Mouse (Mus musculus): Measurements from ENCODE around the gene Knl1. TPM values are rescaled to one million over a fixed set of nuclear protein-coding genes. Genes with fewer than 3 reads are reported as not detected.

Gene Knl1
- total and polyA plus RNA-seq, 3 experiments: 18.6 to 160 (median 23.2) TPM

- Histone ChIP-seq H3K36me3 (ENCODE audit: control insufficient read depth in 1 of 2, insufficient read depth in 2 of 2, low read length in 2 of 2) (peaks cover 2 to 4% of the 10 kb centered on the region in 2 experiments; a peak in 2 of 4 replicates), H3K27me3 (ENCODE audit: control insufficient read depth in 1 of 2, insufficient read depth in 2 of 2, low read length in 2 of 2) (no peaks in the 10 kb centered on the region), H3K9me3 (replicated peaks; ENCODE audit: insufficient read depth, low read length) (no peaks in the 10 kb centered on the region), H3K79me2 (ENCODE audit: control insufficient read depth, insufficient read depth, low read length, poor library complexity) (no peaks in the 10 kb centered on the region), H3K4me3 (ENCODE audit: control insufficient read depth in 1 of 2, insufficient read depth in 1 of 2, low read depth in 2 of 2, low read length in 2 of 2) (peak overlapping the region in 1 of 2 experiments; percentile 41; a peak in 2 of 4 replicates), H3K4me1 (ENCODE audit: control insufficient read depth in 1 of 2, insufficient read depth in 2 of 2, low read length in 2 of 2) (peaks cover 0 to 13% of the 10 kb centered on the region in 2 experiments; a peak in 2 of 4 replicates), H3K27ac (ENCODE audit: control insufficient read depth, low read depth, low read length) (no peak overlapping the region), H3K9ac (ENCODE audit: control insufficient read depth, low read depth, low read length, poor library complexity, severe bottlenecking) (no peak overlapping the region)
- peak; percentile 43 for DNase-seq (ENCODE audit: low read depth, low spot score)
- TF ChIP-seq E2F4 (IDR thresholded peaks at IDR 0.05; ENCODE audit: borderline replicate concordance, low read depth, low read length) (no peak), ETS1 (IDR thresholded peaks at IDR 0.05; ENCODE audit: low read depth, low read length) (no peak), CHD1 (IDR thresholded peaks at IDR 0.05; ENCODE audit: low read depth, low read length) (no peak), TBP (IDR thresholded peaks at IDR 0.05; ENCODE audit: low read depth, low read length) (no peak), ZC3H11A (IDR thresholded peaks at IDR 0.05; ENCODE audit: low read depth, low read length) (0 out of 2 replicates have a peak, but pooled peaks have one; percentile 1), CTCF (IDR thresholded peaks at IDR 0.05 in 2 of 3, conservative IDR thresholded peaks at IDR 0.05 in 1 of 3; ENCODE audit: control insufficient read depth in 1 of 3, insufficient read depth in 1 of 3, low read depth in 2 of 3, low read length in 3 of 3, poor library complexity in 1 of 3, severe bottlenecking in 1 of 3) (peak in 2 of 3 experiments; percentile 29 to 37; a peak in 4 of 6 replicates), SMC3 (IDR thresholded peaks at IDR 0.05; ENCODE audit: low read depth, low read length) (peak; percentile 29; the same call in 1 of the 2 replicates)
Observed at GRCm38 (mm10) chr2:119014989-119015388, 31.9 kb upstream of the Knl1 start.

GRCm38 (mm10) chr2:119015604-119016180 lies 31.2 kb upstream of the Knl1 start:
- peak overlapping the region; percentile 41 to 56 for H3K4me3 ChIP-seq (ENCODE audit: control insufficient read depth in 1 of 2, insufficient read depth in 1 of 2, low read depth in 2 of 2, low read length in 2 of 2)

More at GRCm38 (mm10) chr2:119015604-119016180, 31.2 kb upstream of the Knl1 start:
- Histone ChIP-seq H3K79me2 (ENCODE audit: control insufficient read depth, insufficient read depth, low read length, poor library complexity) (no peaks in the 10 kb centered on the region), H3K9me3 (replicated peaks; ENCODE audit: insufficient read depth, low read length) (no peaks in the 10 kb centered on the region), H3K9ac (ENCODE audit: control insufficient read depth, low read depth, low read length, poor library complexity, severe bottlenecking) (0 out of 2 replicates have a peak overlapping the region, but pooled peaks have one; percentile 13), H3K4me1 (ENCODE audit: control insufficient read depth in 1 of 2, insufficient read depth in 2 of 2, low read length in 2 of 2) (peaks cover 0 to 13% of the 10 kb centered on the region in 2 experiments; a peak in 2 of 4 replicates), H3K27me3 (ENCODE audit: control insufficient read depth in 1 of 2, insufficient read depth in 2 of 2, low read length in 2 of 2) (no peaks in the 10 kb centered on the region), H3K27ac (ENCODE audit: control insufficient read depth, low read depth, low read length) (peak overlapping the region; percentile 32), H3K36me3 (ENCODE audit: control insufficient read depth in 1 of 2, insufficient read depth in 2 of 2, low read length in 2 of 2) (peaks cover 2 to 4% of the 10 kb centered on the region in 2 experiments; a peak in 2 of 4 replicates)
- peak; percentile 80 for TF ChIP-seq GATA1 (IDR thresholded peaks at IDR 0.05; ENCODE audit: low read depth, low read length)
- TF ChIP-seq MAFK (IDR thresholded peaks at IDR 0.05; ENCODE audit: borderline replicate concordance, low read depth, low read length): 0 out of 2 replicates have a peak, but pooled peaks have one; percentile 10
- TF ChIP-seq GABPA (IDR thresholded peaks at IDR 0.05; ENCODE audit: low read depth, low read length): no peak
- peak; percentile 54; the same call in 1 of the 2 replicates for TF ChIP-seq ELF1 (IDR thresholded peaks at IDR 0.05; ENCODE audit: low read depth, low read length)
- 0 out of 2 replicates have a peak, but pooled peaks have one; percentile 9 for TF ChIP-seq SMC3 (IDR thresholded peaks at IDR 0.05; ENCODE audit: low read depth, low read length)
- TF ChIP-seq SIN3A (IDR thresholded peaks at IDR 0.05; ENCODE audit: low read length): 0 out of 2 replicates have a peak, but pooled peaks have one; percentile 29
- no peak for TF ChIP-seq USF2 (IDR thresholded peaks at IDR 0.05; ENCODE audit: borderline replicate concordance in 1 of 2, insufficient read depth in 1 of 2, low read depth in 1 of 2, low read length in 2 of 2)
- peak; percentile 81 for TF ChIP-seq ETS1 (IDR thresholded peaks at IDR 0.05; ENCODE audit: low read depth, low read length)
- no peak for TF ChIP-seq MAX (IDR thresholded peaks at IDR 0.05; ENCODE audit: low read length)
- TF ChIP-seq TBP (IDR thresholded peaks at IDR 0.05; ENCODE audit: low read depth, low read length): peak; percentile 35; the same call in 1 of the 2 replicates
- TF ChIP-seq TAL1 (IDR thresholded peaks at IDR 0.05; ENCODE audit: low read length): peak; percentile 19; the same call in 1 of the 2 replicates
- TF ChIP-seq RCOR1 (IDR thresholded peaks at IDR 0.05; ENCODE audit: low read depth, low read length): peak; percentile 76
- TF ChIP-seq CHD1 (IDR thresholded peaks at IDR 0.05; ENCODE audit: low read depth, low read length): no peak
- TF ChIP-seq EP300 (IDR thresholded peaks at IDR 0.05; ENCODE audit: low read depth in 1 of 2, low read length in 2 of 2): peak; percentile 68 to 75
- TF ChIP-seq TCF12 (IDR thresholded peaks at IDR 0.05; ENCODE audit: low read depth, low read length): peak; percentile 8; the same call in 1 of the 2 replicates
- peak; percentile 89 for TF ChIP-seq BHLHE40 (IDR thresholded peaks at IDR 0.05; ENCODE audit: borderline replicate concordance, low read depth, low read length)
- DNase-seq (ENCODE audit: low read depth, low spot score): peak; percentile 91
